Mouse (Mus musculus) urinary bladder, postnatal 36 days (tissue): ENCODE data around the gene Ppp2r5a.

Experiments used
- DNase-seq, 2 experiments: peaks; one replicate each; pipeline ENCODE4 v3.0.0; 2022; ENCODE audit warnings: low spot score in 2 of 2, mixed read lengths in 1 of 2

The Ppp2r5a gene

GRCm38 (mm10) chr1:191381955-191382736 lies 20.9 kb downstream of the Ppp2r5a start:
- DNase-seq: no peak

GRCm38 (mm10) chr1:191380843-191381242 lies 22.2 kb downstream of the Ppp2r5a start:
- DNase-seq: no peak

- no peak for DNase-seq
These were observed 25.0 kb downstream of the Ppp2r5a start for GRCm38 (mm10) chr1:191378080-191378479.

GRCm38 (mm10) chr1:191375644-191375998 lies 27.5 kb downstream of the Ppp2r5a start:
- no peak for DNase-seq

GRCm38 (mm10) chr1:191374993-191375643 lies 28.0 kb downstream of the Ppp2r5a start:
- DNase-seq: no peak

- DNase-seq: no peak
These were observed 33.9 kb downstream of the Ppp2r5a start for GRCm38 (mm10) chr1:191369140-191369539.

GRCm38 (mm10) chr1:191368193-191368592 lies 34.9 kb downstream of the Ppp2r5a start:
- peak in 1 of 2 experiments; percentile 25 for DNase-seq

GRCm38 (mm10) chr1:191364477-191364876 lies 38.6 kb downstream of the Ppp2r5a start:
- no peak for DNase-seq

- DNase-seq: no peak
These were observed 40.7 kb downstream of the Ppp2r5a start for GRCm38 (mm10) chr1:191362412-191362811.

- DNase-seq: no peak
These were observed 43.6 kb downstream of the Ppp2r5a start for GRCm38 (mm10) chr1:191359478-191359877.

GRCm38 (mm10) chr1:191356936-191357335 lies 46.1 kb downstream of the Ppp2r5a start:
- no peak for DNase-seq

- DNase-seq: no peak
These were observed 49.2 kb downstream of the Ppp2r5a start for GRCm38 (mm10) chr1:191353836-191354235.

- peak; percentile 25 to 39 for DNase-seq
These were observed 50.1 kb downstream of the Ppp2r5a start for GRCm38 (mm10) chr1:191352786-191353488.

- no peak for DNase-seq
These were observed 52.7 kb downstream of the Ppp2r5a start for GRCm38 (mm10) chr1:191350355-191350754.

GRCm38 (mm10) chr1:191349486-191350037 lies 53.5 kb downstream of the Ppp2r5a start:
- DNase-seq: no peak

GRCm38 (mm10) chr1:191348996-191349395 lies 54.1 kb downstream of the Ppp2r5a start:
- no peak for DNase-seq

- no peak for DNase-seq
These were observed 54.5 kb downstream of the Ppp2r5a start for GRCm38 (mm10) chr1:191348592-191348991.

- no peak for DNase-seq
These were observed 55.5 kb downstream of the Ppp2r5a start for GRCm38 (mm10) chr1:191347602-191348001.

- no peak for DNase-seq
These were observed 62.5 kb downstream of the Ppp2r5a start for GRCm38 (mm10) chr1:191340530-191340929.

GRCm38 (mm10) chr1:191339876-191340275 lies 63.2 kb downstream of the Ppp2r5a start:
- DNase-seq: no peak

- DNase-seq: no peak
These were observed 68.6 kb downstream of the Ppp2r5a start for GRCm38 (mm10) chr1:191334500-191334899.

GRCm38 (mm10) chr1:191330356-191330755 lies 72.7 kb downstream of the Ppp2r5a start:
- DNase-seq: no peak
